Mouse (Mus musculus): Measurements from ENCODE around the gene Kif14.

The Kif14 gene

DNA sequence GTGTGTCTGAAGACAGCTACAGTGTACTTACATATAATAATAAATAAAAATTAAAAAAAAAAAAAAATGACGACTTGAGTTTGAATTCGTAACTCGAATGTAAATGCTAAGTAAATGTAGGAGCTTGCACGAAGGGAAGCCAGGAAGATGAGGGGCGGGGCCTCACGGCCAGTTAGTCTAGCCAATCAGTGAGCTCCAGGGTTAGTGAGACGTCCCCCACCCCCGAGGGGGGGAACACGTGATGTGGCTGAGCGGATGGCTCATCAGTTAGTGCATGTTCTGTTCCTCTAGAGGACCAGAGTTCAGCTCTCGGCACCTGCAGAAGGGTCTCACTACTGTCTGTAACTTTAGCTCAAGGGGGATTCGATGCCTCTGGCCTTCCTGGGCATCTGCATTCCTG, 91.3 kb downstream of the Kif14 start:
- no peak for DNase-seq

DNA sequence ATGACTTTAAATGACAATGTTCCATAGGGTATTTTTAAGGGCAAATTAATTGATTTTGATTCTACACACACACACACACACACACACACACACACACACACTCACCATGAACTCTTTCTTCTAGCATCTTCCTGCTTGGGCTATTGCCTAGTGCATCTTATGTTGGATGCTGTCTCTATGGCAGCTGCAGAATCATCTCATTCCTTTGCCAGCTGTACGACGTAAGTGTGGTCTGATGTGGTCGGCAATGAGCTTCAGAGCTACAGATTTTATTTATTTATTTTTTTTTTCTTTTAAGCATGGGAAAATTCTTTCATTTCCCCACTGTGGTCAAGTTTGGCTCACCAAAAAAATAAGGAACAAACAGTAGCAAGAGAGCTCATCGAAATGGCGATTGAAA, 92.6 kb downstream of the Kif14 start:
- DNase-seq, result no peak

DNA sequence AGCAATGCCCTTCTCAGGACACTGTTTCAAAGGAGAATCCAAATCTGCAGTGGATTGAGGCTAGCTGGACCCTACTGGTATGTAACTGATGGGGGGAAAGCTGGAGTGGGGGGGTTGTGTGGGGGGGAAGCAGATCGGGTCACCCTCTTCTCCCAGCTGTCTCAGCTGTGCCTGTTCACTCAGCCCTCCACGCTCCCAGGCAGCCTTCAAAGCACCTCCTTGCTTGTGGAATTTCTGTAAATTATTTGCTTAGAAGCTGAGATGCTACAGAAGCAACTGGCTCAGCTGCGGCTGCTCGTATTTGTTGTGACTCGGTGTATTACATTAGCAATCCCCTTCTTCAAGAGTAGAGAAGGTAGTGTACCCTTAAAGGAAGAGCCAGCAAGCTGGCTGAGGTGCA, 93.1 kb downstream of the Kif14 start:
- no peak for DNase-seq

DNA sequence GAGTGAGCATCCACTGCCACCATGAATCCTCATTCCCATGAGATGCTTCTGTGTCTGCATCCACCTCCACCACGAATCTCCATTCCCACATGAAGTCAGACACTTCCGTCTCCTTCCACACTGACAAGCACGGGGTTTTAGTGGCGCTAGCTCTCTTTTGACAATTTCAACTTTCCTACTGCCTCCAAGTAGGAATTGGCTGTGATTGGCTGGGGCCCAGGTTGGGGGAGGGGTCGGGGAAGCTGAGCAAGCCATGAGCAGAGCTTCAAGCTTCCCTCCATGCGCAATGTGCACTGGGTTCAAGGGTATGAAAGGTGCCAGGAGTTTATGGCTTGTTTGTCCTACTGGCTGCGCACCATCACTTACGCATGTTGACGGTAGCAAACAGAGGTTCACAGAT, 93.6 kb downstream of the Kif14 start:
- DNase-seq, result no peak

DNA sequence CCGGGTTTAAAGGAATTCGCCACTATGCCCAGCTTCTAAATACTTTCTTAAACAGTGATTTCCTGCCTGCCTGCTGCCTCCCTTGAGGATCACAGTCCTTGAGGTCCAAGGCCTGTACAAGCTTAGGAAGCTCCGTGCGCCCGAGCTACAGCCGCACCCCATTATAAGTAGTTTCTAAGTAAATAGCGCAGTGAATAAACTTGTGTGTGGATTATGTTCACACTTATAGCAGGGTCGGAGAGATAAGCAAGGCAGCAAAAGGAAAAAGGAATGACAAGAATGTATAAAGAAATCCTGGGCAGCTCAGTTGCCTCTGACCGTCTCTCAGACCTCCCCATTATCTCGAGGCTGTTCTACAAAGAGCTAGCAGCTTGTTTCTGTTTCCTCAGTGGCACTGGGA, 95.7 kb downstream of the Kif14 start:
- DNase-seq, result no peak

DNA sequence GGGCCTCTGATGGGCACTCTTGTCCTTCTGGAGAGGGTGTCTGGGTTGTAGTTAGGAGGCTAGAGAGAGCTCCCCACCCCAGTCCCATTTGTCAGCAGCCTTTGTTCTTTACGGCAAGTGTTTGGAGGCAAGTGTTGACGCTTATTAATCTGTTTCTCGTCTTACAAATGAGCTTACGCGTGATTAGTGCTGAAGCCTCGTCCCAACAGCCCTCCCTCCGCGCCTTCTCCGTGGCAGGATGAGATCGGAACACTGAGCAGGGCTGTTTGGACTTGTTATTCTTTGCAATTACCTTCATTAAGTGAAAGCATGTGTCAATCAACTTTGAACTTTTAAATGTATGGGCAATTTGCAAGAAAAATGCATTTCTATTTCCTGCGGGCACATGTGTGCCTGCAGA, 97.0 kb downstream of the Kif14 start:
- DNase-seq, result no peak

DNA sequence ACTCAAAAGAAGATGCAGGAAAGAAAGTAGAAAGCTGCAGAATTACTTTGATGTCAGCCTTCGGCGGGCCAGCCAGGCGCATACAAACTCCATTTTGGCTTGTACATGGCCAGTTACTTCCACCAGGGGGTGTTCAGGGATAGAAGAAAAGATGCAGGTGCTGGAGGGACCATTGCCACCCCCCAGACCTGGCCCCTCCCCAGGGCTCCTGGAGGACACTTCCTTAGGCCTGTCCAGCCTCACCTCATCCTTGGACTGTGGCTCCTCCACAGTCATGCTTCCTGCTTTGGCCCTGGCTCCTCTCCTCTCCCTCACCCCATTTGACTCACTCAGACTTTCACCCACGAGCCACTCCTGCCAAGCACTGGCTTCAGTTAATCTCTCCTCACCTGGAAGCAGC, 98.8 kb downstream of the Kif14 start:
- DNase-seq, result peak; percentile 57

DNA sequence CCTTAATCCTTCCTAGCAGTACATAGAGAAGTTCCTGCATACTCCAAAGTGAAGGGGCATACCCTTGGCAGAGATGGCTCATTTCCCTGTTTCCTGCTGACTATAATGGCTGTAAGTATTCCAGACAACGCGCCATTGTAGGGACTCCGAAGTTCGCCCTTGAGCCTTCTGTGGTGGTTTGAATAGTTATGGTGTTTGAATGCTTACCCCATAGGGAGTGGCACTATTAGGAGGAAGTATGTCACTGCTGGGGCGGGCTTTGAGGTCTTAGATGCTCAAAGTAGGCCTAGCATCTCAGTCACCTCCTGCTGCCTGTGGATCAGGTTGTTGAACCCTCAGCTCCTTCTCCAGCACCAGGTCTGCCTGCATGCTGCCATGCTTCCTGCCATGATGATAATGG, 100.2 kb downstream of the Kif14 start:
- no peak for DNase-seq

DNA sequence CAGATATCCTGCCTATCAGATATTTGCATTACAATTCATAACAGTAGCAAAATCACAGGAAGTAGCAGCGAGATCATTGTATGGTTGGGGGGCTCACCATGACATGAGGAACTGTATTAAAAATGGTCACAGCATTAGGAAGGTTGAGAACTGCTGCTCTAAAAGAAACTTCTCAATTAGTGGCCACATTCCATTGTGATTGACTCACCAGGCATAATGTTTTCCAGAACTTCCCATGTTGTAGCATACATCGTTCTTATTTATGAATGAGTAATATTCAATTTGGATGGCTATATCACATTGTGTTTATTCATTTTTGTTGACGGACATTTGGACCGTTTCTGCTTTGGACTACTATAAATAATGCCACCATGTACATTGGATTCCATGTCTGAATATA, 101.5 kb downstream of the Kif14 start:
- no peak for DNase-seq

DNA sequence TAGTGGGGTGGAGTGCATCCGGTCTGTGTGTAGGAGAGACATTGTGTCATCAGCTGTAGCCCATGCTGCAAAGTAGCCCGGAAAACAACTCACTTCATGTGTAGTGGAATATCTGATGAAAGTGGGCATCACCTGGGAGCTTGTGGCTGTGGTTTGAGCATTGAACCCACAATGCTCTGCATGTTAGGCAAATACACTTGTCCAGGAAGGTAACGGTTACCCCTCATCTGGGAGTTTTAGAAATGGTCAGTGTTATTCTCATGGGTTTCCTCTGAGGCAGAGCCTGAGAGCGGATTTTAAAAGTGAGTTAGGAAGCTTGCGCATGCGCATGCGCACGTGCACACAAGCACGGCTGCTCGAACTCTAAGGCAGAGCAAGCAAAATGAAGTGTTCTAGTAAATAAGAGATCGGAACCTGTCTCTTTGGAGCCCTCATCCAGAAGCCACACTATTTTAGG, 102.6 kb downstream of the Kif14 start:
- no peak for DNase-seq

DNA sequence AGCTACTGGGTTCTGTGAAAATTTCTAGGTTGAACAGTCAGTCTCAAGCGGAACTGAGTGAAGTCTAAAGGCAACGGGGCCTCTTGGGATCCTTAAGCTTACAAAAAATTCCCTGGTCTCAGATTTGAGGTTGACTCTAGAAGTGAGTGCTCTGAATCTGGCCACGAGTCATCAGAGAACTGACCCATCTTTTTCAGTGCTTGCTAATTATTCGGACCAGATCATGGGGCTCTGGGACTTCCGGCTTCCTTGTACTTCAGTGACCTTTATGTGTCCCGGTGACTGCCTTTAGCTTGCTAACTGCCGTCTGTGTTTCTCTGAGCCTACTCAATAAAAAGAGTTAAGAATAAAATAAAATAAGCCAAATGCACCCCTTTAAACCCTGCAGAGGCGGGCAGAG, 103.1 kb downstream of the Kif14 start:
- no peak for DNase-seq

DNA sequence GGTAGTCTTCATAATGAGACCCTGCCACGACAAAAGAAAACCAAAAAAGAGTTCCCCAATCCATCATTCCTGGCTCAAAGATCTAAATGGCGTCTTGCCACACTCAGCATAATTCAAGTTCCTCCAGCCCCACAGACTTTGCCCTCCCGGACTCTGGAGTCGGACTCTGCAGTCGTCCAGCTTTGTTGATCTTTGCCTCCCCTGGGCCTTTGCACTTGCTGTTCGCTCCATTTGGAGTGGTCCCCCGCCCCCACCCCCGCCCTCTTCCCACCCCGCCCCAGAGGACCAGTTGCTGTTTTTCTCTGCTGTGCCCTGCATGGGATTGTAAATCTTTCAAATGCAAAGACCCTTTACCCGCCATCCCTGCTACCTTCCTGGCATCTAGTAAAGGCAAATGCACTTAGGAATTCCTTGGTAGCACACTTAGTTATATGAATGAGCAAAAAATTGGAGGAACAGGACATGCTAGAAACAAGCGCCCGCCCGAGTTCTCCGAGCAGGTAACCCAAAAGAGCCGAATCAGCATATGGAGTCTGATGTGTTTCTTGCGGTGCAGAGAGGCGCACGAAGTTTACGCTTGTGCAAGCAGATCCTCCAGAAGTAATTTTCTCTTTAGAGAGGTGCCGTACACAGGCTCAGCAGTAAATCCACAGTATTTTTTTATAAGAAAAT, 103.6 kb downstream of the Kif14 start:
- no peak for DNase-seq

DNA sequence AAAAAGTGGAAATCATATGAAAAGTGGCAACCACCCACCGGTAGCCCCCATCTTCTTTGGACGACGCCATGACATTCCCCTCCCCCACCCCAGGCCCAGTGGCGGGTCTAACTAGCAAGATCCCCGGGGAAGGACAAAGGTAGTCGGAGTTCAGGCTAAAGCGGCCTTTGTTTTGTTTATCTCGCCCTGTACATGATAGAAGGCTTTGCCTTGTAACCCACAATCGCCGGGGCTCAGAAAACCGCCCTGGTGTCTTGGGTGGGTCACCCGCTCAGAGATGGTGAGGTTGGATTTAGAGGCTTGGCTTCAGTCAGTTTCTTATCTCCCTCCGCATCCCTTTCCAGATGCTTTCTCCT, 104.1 kb downstream of the Kif14 start:
- DNase-seq, result no peak

DNA sequence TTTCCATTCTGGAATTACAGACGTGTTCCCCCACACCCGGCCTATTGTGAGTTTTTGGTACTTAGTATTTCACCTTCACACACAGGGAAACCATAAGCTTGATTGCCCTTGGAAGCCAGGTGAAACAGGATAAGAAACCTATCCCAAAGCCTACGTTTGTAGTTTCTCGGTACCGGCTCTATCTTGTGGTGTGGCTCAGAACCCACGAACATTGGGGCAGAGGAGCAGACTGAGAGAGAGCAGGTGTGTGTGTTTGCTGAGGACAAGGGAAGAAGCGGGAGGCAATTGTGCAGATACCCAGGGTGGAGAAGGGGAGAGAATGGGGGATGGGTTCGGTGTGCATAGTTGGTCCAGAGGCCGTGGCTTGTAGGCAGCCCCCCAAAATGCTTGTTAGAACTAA, 104.8 kb downstream of the Kif14 start:
- no peak for DNase-seq

DNA sequence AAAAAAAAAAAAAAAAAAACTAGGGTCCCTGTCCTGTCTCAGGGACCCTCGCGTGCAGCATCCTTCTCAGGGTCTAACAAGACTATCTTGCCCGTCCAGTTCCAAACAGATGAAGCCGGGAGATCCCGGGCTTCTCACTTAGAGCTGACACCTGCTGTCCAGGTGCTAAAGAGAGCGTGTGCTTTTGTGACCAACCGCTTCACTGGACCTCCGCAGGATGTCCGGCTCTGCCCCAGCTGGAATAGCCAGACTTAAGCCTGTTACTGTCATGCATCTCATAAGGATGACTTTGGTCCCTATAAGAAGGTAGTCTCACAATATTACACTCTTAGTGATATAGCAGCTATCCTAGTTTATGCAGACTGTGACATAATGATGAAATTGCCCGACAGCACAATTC, 105.4 kb downstream of the Kif14 start:
- DNase-seq, result no peak

DNA sequence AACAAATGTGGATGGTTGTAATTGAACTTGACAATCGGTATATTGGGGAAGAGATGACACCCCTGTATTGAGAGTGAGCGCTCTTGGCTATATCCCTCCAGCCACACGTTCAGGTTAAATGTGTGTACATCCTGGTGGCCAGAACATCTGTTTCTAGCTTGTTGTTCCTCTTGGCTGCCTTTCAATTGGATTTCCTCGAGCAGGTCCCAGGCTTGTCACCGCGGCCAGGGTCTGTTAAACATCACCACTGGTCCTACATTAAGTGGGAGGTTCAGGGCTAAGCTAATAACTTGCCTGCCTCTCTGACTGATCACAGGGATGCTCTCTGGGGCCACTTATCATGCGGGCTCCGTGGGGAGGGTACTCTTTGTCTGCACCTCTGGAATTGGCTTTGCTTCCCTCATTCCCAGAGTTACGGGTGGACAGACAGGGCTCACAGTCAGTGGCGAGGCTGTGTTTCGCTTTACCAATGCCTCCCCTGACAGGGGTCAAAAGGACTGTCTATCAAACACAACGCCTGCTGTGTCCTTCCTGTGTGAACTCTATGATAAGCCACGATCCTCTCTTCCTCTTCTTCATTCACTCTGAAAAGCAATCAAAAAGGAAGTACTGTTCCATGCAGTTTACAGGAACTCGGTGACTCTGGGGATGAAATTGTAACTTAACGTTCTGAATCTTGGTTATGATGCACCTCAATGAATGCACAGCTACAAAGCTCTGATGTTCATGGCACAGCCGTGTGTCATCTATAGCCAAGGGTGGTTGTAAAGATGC, 111.9 kb downstream of the Kif14 start:
- no peak for DNase-seq

DNA sequence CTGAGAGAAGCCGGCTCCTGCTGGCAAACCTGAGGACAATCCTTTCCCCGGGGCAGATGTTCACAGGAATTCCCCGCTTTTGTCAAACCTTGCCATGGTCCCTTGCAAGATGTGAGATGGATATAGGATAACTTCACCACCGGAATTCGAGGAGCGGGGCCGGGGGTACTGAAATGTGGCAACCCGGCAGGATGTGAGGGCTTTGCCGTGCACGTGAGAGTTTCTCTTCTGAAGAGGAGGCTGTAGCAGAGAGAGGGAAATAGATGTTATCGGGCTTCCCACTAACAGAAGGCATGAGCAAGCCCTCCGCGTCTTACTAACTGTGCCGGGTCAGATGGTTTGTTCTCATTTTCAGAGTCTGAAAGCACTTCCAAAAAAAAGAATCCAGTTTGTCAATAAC, 113.2 kb downstream of the Kif14 start:
- peak; percentile 51 for DNase-seq

DNA sequence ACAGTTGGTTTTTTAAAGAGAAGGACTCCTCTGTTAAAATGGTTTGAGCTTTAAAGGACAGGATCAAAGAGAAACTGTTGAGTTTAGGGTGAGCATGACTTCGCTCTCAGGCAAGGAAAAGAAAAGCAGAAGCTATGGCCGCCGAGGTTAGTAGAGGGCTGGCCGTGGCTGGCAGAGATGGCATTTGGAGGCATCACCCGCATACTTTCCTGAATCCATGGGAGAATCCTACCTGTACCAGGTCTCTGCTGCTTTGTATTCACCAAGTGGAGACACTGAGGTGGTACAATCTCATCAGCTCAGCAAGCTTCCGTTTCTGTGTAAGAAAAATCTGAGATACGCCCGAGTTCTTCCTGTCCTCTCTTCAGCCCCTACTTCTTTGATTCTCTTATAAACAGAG, 114.1 kb downstream of the Kif14 start:
- peak; percentile 42 for DNase-seq
